Mouse (Mus musculus) thymus, postnatal 4 days (tissue): Measurements from ENCODE around the gene Cphx2.
"Not testable (repeated sequence)": the region's sequence is repeated elsewhere in the genome, so short reads cannot be mapped to it uniquely, and the experiment has no call there.

Experiments used
- DNase-seq: peaks from one replicate; pipeline ENCODE4 v3.0.0; 2021

The Cphx2 gene

GRCm38 (mm10) chr14:26081216-26081615 lies at the start of gene Cphx2:
TSS of gene Cphx2 (plus strand) at chr14:26081516.
- DNase-seq, result not testable (repeated sequence)

- not testable (repeated sequence) for DNase-seq
Observed at GRCm38 (mm10) chr14:26034364-26034763, 47.0 kb upstream of the Cphx2 start.

GRCm38 (mm10) chr14:26035439-26035838 lies 45.9 kb upstream of the Cphx2 start:
- not testable (repeated sequence) for DNase-seq

- DNase-seq, result not testable (repeated sequence)
Observed at GRCm38 (mm10) chr14:26042611-26043010, 38.7 kb upstream of the Cphx2 start, which contains the start of gene Gm9780. TSS of gene Gm9780 (minus strand) at chr14:26042711.

- DNase-seq, result not testable (repeated sequence)
Observed at GRCm38 (mm10) chr14:26045007-26045406, 36.3 kb upstream of the Cphx2 start.

- DNase-seq, result not testable (repeated sequence)
Observed at GRCm38 (mm10) chr14:26047026-26047425, 34.3 kb upstream of the Cphx2 start.

- not testable (repeated sequence) for DNase-seq
Observed at GRCm38 (mm10) chr14:26048767-26049166, 32.5 kb upstream of the Cphx2 start.

GRCm38 (mm10) chr14:26058184-26058583 lies 23.1 kb upstream of the Cphx2 start:
- DNase-seq, result not testable (repeated sequence)

- DNase-seq, result not testable (repeated sequence)
Observed at GRCm38 (mm10) chr14:26059362-26059761, 22.0 kb upstream of the Cphx2 start.

- not testable (repeated sequence) for DNase-seq
Observed at GRCm38 (mm10) chr14:26066574-26067324, 14.6 kb upstream of the Cphx2 start.

- not testable (repeated sequence) for DNase-seq
Observed at GRCm38 (mm10) chr14:26067325-26067633, 14.0 kb upstream of the Cphx2 start, which contains the start of gene Tmem254c. TSS of gene Tmem254c (minus strand) at chr14:26067355.

- not testable (repeated sequence) for DNase-seq
Observed at GRCm38 (mm10) chr14:26076620-26077390, 4.5 kb upstream of the Cphx2 start.

- not testable (repeated sequence) for DNase-seq
Observed at GRCm38 (mm10) chr14:26081997-26082396, 681 bp downstream of the Cphx2 start, which contains the start of gene Cphx3. TSS of gene Cphx3 (plus strand) at chr14:26082297.

GRCm38 (mm10) chr14:26097622-26098021 lies 16.3 kb downstream of the Cphx2 start:
- not testable (repeated sequence) for DNase-seq

GRCm38 (mm10) chr14:26118150-26118549 lies 36.8 kb downstream of the Cphx2 start, which contains the start of gene Duxbl2:
TSS of gene Duxbl2 (plus strand) at chr14:26118349.
- DNase-seq, result not testable (repeated sequence)

GRCm38 (mm10) chr14:26118550-26119000 lies 37.3 kb downstream of the Cphx2 start:
- DNase-seq, result not testable (repeated sequence)

- not testable (repeated sequence) for DNase-seq
Observed at GRCm38 (mm10) chr14:26119095-26119494, 37.8 kb downstream of the Cphx2 start.
